Mouse (Mus musculus) duodenum, adult 2 months (tissue): ENCODE measurements around the gene Smc3. TPM values are rescaled to one million over a fixed set of nuclear protein-coding genes. Genes with fewer than 3 reads are reported as not detected.

Experiments
- polyA plus RNA-seq: library from polyadenylated mRNA; depleted of rRNA; stranded (reverse); fragments of >200 nt; gene quantifications from 2 replicates; pipeline ENCODE4 v1.2.3, GENCODE M21; 2012; ENCODE audit warnings: low replicate concordance; rRNA removed

Gene Smc3
- 0.74 and 1.9 TPM in 2 replicates for polyA plus RNA-seq

DNA sequence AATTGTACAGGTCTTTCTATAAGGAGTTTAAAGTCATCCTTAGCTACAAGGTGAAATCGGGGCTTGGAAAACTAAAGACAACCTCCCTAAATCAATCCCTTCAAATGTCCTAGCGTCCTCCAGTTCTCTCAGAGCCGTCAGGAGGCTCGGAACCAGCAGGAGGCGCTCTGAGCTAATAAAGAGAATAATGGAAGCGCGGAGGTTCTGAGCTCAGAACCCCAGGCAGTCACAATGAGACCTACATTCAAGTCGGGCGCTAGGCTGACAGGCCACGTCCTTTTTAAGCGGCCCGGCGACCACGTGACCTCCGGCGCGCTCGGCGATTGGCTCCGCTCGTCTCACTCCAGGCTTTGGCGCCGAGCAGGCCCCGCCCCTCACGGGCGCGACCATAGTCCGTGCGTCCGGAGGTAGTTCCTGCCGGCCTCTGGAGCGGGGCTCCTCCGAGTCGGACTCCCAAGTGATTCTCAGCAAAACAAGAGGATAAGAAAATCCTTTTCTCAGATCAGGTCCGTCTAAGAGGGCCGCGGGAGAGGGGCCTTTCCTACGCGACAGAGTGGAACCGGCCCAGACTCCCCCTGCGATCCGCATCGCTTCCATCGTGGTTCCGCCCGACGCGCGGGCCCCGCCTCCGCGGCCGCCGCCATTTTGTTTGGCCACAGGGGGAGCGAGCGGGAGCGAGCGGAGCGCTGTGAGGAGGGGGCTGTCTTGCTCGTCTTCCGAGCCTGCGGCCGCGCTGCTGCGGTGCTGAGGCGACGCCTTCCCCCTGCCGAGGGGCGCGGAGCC, at the start of gene Smc3:
Smc3 (plus strand) TSS at position 642 of the 783 bp plus-strand sequence.

GRCm38 (mm10) chr19:53588968-53589367, 11.2 kb upstream of the Smc3 start, which contains the start of gene Nutf2-ps1:
Nutf2-ps1 (minus strand) TSS chr19:53589068.

GRCm38 (mm10) chr19:53676718-53677634, 76.8 kb downstream of the Smc3 start, which contains the start of gene Rbm20:
Rbm20 (plus strand) TSS chr19:53677306.

Other genes starting within 250 kb of the Smc3 start
- not detected in 2 replicates for gene Gm10197, start 228.6 kb upstream of the Smc3 start, polyA plus RNA-seq
- gene Smndc1, start 209.8 kb upstream of the Smc3 start, polyA plus RNA-seq, result 1.4 and 2.0 TPM in 2 replicates
- 21.1 and 33.4 TPM in 2 replicates for gene Dusp5, start 71.3 kb upstream of the Smc3 start, polyA plus RNA-seq
- 52.5 and 58.3 TPM in 2 replicates for gene Nutf2-ps1, start 11.3 kb upstream of the Smc3 start, polyA plus RNA-seq
- 0.28 and 0.53 TPM in 2 replicates for gene Rbm20, start 76.9 kb downstream of the Smc3 start, polyA plus RNA-seq